Mouse (Mus musculus) MN1 (cell line): ENCODE measurements at regions not wholly inside any gene's neighbourhood (a gene's known extent, or its start where the extent isn't known, plus 50 kb on each side); places are given as distances from the start of the nearest gene placed in this dataset.

Source experiments
- DNase-seq: peaks from one replicate; pipeline ENCODE4 v3.0.0-alpha.2; 2016; ENCODE audit warnings: low spot score

DNA sequence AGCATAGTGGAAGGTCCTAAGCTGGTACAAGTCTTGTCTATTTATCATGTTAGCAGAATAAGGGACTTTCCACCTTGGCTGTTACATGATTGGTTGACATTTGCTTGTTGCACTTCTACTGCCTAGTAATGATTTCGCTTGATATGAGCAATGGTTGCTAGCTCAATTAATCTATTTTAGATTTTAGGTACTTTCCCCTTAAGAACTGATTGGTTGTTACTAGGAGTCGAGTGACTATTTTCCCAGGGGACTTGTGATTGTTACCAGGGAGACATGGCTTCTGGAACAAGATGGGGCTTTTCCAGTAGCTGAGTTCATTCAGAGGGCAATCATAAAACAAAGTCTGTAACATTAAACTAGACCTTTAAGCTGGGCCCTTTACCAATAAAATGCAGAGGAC is 100.9 kb downstream of the Nup35 start:
- peak; percentile 18 for DNase-seq

DNA sequence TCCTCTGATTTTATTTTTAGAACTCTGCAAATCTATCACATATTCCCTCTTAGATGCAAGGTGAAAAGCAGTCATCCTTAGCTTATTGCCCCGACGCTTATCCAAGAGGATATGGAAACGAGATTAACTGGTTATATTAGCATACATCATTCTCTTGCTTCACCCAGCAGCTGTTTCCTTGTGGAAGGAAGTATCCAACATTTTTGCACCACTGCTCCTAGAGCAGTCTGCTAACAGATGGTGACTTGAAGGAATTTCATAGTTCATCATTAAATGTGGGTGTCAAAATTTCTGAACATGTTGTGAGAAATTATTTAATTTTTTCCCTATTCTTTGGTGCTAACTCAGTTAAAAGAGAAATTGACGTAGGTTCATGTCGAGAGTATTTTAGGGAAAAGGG is 107.0 kb downstream of the Nup35 start:
- DNase-seq, result no peak

DNA sequence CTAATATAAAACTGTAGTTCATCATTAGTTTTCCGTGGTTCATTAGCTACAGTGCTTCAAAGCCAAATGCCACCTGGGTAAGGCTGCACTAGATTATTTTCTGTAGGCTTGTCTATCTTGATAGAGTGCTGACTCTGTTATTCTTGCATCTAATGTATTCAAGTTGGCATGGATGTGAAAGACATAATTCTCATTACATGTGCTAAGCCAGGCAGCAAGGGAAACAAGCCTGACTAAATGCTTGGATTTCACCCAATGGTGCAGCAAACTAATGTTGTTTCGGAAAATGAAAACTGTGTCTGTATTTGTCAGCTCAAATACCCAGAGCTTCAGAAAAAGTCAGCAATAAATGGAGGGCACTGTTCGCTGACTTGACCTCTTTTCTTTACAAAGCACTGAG is 114.3 kb downstream of the Nup35 start:
- DNase-seq, result no peak

DNA sequence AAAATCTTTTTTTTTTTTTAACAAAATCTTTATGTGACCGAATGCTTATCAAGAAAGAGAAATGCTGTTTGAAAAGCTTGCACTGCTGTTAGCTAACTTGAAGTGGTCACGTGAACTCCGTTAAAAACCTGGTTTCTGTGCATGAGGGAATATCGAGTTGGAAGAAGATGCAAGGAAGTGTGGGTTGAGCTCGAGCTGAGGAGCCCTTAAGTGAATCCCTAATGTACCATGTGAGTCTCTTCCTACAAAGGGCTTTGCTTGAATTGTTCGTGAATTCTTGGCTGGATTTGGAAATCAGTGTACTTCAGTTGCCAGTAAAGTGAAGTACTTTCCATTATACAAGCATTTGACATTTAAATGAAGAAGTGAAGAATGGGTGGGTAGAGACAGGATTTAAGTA is 129.7 kb downstream of the Nup35 start:
- DNase-seq, result no peak

DNA sequence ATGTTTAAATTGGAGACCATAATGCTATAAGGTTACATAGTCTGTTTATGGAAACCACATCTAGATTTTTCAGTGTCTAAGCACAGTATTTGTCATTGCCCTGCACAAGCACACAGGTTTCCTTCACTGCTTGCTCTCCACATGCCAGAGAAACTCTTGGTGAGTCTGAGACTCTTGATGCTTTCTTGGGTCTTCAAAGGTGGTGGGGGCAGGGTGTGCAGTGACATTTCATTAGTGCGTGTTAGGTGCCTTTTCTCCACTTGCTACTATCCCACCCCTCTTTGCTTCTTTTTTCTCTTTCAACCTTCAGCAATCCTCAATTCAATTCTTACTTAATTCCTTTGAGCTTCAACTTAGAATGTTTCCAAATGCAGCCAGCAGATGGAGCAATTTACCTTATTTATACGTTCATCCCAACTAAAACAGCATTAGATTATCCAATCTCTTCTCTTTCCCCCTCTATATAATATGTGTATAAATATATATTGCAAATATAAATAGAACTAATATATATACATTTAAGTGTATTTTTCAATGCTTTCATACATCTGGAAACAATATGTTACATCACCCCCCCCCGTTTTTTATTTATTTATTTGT is 145.1 kb downstream of the Nup35 start:
- DNase-seq, result peak; percentile 23

DNA sequence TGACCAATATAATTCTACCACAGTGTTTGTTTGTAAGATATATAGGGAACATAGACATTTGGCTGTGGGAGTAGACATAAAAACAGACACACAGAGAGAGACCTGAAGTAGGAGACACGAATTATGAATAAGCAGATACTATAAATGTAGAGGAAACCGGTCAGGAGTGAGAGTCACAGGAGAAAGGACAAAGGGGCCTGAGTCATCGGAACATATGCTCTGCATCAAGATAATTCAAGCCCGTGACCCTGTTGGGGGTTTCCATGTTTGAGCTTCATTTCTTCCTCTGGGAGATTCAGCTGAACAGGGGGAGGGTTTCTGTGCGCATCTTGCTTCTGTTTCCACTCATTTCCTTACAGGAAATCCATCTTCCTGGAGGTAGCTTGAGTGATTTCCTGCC is 154.1 kb downstream of the Nup35 start:
- no peak for DNase-seq

DNA sequence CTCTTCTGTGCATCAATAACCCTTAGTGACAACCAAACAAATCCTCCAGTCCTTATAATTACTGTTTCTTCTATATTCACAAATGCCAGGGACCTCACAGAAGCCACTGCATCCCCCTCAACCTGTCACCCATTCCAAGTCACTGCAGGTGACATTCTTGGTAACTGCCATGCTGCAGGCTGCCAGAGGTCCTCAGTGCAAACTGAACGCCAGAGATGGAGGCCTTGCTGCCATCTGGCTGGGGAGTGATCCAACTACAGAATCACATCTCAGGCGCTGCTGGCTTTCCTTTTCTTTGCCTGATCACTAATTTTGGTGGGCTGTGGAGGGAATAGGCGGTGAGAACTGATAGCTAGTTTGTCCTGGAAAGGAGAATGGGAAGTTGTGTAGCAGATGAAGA is 155.4 kb downstream of the Nup35 start:
- no peak for DNase-seq

DNA sequence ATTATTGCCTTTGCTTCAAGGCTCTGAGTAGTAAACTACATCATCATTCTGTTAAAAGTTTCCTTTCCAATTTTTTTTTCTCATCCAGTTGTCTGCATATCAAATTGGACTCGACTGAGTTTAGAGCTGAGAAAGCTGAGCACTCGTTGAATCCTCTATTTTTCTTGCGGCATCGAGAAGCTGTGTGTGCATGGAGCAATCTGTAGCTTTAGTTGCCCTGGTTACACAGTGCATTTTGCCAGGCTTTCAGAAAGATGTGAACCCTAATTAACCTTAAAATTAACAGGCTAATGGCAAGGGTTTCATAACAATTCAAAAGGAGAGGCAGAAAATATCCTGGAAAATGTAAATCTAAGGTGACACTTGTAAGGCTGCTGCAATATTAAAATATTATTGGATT is 169.3 kb downstream of the Nup35 start:
- DNase-seq, result no peak

DNA sequence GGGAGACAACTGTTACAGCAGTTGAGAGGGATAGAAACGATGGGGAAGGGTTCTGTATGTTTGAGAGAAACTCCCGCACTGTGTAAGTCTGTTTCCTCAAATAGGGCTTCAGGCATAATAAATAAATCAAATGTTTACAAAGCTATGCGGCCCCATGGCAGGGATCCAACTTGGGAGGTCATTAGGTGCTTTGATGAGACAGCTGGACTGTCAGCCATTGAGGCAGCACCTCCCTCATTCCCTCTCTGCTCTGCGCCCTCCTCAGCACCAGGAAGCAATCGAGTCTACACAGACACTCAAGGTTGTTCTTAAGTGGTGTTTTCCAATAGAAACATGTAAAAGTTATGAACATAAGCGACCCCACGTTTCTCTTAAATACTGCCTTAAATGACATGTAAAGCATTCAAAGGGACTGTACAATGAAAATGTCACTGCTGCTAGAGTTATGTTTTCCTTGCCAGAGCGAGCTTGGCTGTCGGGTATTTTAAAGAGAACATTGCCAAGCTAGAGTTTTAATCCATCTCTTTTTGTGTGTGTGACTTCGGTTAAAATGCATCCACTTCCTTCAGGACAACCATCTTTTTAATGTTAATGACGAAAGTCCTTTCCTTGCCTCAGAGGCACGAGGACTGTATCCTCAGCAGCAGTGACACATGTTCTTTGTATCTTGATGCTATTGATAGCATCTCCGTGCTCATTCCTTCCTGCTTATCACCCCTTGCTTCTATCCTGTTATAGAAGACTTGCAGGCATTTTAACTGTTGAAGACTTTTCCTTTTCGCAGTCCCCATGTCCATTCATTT is 176.5 kb downstream of the Nup35 start:
- no peak for DNase-seq

DNA sequence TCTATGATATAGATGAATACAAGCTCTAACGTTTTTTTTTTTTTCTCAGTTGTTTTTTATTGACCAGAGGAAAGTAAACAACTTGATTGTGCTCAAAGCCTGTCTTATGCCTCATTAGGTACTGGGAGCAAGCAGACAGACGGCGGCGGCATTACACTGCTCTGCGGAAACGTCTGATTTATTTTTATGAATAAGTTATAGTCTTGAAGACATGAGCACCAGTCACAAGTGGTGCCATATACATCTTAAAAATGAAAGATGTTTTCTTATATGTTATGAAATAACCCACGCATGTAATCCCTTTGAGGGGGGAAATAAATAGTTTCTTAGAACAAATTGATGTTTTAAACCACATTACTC is 177.1 kb downstream of the Nup35 start:
- no peak for DNase-seq

DNA sequence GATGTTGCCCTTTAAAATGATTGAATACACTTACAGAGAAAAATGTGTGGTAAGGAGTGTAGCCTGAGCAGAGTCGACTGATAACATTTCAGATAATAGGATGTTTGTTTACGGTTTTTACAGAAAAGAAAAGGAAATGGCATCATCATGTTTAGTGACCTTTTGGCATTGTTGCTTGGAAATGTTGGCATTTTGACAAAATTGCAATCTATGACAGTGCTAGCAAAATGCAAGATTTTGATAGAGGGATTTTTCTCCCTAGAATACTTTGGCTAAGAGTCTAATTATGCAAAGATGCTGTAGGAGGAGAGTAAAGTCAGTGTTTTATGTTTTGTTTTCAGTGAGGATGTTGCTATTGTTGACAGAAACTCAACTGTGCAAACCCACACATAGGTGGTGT is 202.2 kb downstream of the Nup35 start:
- DNase-seq, result no peak

DNA sequence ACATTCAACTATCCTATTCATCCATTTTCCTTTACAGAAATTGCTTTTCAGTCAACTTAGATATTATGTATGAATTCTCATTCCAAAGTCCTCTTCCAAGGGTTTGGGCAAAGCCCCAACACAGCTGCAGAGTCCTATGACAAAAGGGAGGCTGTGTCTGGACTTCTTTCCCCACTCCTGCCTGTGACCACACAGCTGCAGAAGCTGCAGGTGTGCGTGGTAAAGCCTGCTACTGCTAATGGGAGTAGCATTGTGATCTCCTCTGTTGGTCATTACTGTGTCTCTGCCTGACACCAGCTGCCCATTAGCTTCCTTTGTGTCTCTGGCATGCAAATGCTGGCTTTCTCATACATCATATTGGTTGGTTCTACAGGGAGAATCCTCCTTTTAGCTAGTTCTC is 234.0 kb downstream of the Nup35 start:
- no peak for DNase-seq

DNA sequence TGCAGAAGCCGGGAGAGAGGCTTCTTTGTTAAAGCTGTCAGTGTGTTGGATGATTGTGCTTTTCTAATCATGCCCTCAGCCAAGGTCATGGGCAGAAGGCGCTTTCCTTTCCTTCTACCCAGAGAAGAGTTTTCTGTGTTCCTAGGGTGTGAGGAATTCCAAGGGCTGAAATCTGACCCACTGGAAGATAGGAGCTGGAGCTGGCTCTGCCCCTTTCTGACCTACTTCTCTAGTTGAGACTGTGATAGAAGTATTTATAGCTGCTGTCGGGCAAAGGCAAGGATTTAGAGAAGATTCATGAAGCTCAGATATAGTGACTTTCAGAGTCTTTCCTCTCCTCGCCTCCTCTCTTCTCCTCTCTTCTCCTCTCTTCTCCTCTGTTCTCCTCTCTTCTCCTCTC is 238.2 kb downstream of the Nup35 start:
- DNase-seq, result no peak

DNA sequence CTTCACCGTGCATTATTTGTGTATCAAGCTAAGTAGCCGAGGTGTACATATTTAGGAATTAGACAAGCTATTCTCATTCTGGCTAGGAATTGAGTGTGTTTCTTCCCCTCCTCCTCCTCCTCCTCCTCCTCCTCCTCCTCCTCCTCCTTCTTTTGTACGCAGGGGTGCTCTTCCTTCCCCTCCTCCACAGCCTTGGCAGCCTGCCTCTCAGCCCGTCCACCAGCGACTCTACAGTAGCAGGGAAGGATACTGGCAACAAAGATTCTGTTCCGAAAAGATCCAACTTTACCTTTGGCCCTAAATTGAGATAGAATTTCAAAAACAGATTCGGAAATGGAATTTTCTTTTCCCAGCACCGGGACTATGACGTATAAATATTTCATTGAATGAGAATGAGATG is 253.0 kb downstream of the Nup35 start:
- DNase-seq, result no peak

DNA sequence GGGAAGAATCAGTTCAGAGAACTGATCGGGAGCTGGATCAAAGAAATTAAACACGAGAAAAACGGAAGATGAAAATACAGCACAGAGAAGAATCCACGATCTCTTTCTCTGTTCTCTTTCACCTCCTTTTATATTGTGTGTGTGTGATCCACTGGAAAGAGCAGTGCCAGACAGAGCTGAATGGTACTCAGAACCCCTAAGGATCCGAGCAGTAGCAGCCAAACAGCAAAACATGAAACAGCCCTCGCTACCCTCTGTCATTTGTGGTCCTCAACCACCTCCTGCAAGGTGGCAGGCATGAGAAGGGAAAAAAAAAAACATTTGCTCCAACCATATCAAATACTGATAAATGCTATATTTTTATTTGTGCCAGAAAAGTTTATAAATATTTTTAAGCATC is 253.4 kb downstream of the Nup35 start:
- no peak for DNase-seq

DNA sequence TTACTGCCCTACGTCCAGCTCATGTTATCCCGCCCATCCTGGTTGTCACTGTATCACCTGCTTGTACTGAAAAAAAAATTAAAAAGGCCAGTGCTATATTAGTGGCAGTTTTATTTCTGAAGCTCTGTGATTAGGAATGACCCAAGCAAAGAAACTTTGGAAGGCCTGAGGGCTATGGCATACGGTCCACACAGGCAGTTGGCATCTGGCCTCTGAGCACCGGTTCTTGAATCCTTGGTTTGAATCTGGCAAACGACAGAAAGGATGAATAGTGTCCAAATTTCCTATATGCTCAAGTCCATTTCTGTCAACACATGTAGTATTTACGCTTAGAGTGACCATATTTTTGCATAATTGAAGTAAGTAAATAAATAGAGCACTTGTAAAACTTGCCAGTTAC is 254.3 kb downstream of the Nup35 start:
- no peak for DNase-seq

DNA sequence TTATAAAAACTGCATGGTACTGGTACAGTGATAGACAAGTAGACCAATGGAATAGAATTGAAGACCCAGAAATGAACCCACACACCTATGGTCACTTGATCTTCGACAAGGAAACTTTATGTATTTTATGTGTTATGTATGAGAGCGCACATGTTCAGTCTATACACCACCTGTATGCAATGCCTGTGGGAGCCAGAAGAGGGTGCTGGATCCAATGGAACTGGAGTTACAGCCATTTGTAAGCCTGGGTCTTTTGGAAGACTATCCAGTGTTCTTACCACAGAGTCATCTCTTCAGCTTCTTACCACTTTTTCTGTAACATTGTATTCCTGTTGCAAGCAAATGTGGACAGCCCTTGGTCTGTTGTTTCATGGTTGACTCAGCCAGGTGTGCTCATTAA is 261.4 kb downstream of the Nup35 start:
- DNase-seq, result no peak

DNA sequence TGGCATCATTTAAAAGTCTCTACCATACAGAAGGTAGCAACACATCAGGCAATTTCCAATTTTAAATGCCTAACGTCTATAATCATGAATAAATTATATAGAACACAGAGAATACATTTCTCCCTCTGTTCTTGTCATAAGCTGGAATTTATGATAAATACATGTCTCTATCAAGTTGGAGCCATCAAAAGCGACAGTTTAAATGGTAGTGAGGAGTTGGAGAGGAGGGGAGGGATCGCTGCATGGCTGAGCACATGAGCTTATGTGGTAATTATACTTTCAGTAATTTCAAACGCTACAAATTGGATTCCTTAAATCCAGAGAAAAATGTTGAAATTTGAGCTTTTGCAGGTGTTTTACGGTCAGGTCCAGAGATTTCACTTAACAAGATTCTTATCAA is 267.2 kb downstream of the Nup35 start:
- no peak for DNase-seq

DNA sequence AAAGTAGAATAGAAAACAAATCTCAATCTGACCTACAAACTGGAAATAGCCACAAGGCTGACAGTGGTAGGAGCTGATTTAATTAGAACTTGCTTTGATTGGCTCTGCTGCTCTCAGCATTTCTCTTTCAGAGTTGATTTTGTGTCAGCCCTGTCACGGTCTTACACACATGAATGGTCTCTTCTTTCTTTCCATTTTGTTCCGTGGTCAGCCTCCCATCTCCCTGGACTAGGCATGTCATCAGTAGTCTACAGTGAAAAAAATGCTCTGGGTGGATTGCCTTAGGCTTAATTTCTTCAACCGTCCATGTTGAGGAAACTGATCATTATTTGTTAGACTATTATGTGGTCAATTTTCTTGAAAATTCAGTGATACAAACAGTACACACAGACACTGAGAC is 285.0 kb downstream of the Nup35 start:
- no peak for DNase-seq

DNA sequence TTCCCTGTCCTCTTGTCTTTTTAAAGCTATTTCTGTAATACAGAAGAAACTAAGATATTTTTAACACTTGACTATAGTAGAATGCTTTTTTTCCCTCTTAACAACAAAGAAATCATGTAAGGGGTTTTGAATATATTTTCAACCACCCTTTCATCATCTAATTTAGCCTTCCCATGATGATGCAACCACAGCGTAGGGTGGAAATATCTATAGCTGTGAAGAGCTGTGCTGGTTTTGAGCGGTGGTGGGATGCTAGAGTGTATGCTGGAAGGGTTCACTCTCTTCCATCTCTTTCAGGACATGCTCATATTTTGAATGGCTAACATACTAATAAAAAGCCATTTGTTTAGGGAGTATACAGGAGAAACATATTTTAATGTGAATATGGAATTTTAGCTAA is 296.4 kb downstream of the Nup35 start:
- DNase-seq, result no peak

DNA sequence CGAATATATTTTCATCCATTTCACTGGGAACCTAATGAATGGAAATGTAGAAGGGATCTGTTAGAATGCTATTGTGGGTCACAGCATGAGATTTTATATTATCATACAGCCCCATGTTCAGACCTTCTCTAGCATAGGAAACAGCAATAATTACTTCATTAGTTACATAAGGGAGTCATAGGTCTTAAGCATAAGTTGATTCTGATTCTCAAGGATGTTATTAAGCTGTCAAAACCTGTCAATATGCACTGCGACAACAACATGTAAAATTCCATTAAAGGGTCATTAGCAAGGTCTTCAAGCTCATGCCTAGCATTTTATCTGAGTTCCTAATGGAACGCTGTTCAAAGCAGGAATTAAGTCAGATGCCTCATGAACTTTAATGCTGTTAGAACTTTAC is 328.5 kb downstream of the Nup35 start:
- no peak for DNase-seq

DNA sequence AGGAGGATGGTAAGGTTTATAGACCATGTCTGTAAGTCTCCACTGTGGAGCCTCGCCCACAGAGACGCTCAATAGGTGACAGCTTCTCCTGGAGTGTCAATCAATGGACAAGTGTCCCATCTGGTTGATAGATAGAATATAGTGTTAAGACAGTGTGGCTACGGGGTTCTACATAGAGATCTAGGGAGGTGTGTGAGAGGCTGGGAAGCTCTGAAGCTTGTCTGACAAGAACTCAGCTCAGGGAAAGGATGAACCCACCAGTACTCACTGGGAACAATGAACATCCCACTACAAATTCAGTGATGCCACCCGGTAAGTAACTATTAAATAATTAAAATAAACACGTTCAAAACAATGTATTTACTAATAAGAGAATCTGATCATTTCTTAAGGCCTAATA is 349.7 kb downstream of the Nup35 start:
- no peak for DNase-seq

DNA sequence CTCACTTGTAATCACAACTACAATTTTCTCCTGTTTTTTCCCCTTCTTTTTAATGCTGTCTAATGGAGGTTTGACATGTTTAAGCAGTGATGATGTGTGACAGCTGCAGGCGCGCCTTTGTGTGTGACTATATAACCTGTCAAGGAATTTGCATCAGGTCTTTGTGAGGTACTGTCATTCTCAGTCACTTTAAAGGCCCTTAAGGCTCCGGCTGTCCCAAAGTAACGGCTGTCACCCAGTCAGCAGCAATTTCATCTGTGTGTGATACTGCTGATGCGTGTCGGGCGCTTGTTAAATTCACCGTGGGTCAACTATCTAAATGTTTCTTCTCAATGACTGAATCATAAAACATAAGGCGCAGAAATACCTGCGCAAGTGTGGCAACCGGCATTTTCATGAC is 350.2 kb downstream of the Nup35 start:
- no peak for DNase-seq

DNA sequence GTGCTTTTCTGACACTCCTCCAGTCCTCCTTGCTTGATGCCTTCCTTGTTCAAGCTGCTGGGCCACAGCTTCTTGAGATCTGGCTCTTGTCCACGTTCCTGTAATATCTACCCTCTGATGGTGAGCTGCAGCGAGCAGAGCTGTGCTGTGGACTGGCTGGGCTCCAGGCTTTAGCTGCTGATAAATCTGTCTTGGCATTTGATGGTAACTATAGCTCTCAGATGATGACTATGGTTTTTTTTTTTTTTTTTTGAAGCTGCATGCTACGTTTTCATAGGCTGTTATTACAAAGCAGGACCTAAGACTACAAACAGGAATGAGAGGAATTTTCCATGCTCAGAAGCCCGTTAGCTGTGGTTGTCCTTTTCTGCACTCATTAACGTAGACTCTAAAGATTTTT is 352.3 kb downstream of the Nup35 start:
- DNase-seq, result no peak
